Mouse (Mus musculus): ENCODE measurements around the gene Lrsam1. TPM values are rescaled to one million over a fixed set of nuclear protein-coding genes. Genes with fewer than 3 reads are reported as not detected.
A peak's percentile ranks its signal among the peaks of the same experiment; 100 is the strongest.

The Lrsam1 gene
- polyA plus RNA-seq, 1 experiment, result 32.8 TPM

DNA sequence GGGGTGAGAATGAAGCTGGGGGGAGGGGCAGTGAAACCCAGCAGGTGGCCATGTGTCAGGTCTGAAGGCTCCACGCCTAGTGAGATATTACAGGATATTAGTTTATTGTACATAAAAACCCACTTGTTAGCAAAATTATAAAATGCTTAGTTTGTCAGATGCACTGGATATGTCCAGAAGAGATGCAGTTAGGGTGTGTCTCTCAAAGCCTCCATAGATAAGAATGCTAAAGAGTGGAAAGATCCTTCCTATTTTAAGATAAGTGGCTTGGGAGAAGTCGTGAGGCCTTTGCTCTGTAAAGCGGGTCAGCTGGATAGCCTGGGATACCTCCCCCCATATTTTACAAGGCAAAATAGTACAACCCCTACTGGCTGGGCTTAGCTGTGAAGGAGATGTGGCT is 17.3 kb upstream of the Lrsam1 start:
- TF ChIP-seq POLR2A (IDR thresholded peaks at IDR 0.05; ENCODE audit: borderline replicate concordance, insufficient read depth, low read length), result no peak
- no peak for TF ChIP-seq CTCF (IDR thresholded peaks at IDR 0.05; ENCODE audit: borderline replicate concordance, insufficient read depth, low read depth, low read length)
- H3K27me3 ChIP-seq (ENCODE audit: control insufficient read depth, insufficient read depth, low read length), result no peaks in the 10 kb centered on the region
- H3K4me1 ChIP-seq (ENCODE audit: control insufficient read depth, insufficient read depth, low read length), result peaks cover 37% of the 10 kb centered on the region
- WGBS, result 75% methylated on average over 3 of the region's 3 CpGs
- no peak for DNase-seq
- H3K4me3 ChIP-seq (replicated peaks; ENCODE audit: insufficient read depth, low read depth, low read length), result no peak overlapping the region
- no peak overlapping the region for H3K27ac ChIP-seq (ENCODE audit: insufficient read depth, low read length)

GRCm38 (mm10) chr2:32977114-32977513 is 15.7 kb upstream of the Lrsam1 start:
- Histone ChIP-seq H3K4me1 (ENCODE audit: control insufficient read depth, insufficient read depth, low read length) (peaks cover 36% of the 10 kb centered on the region), H3K4me3 (replicated peaks; ENCODE audit: insufficient read depth, low read depth, low read length) (no peak overlapping the region), H3K27ac (ENCODE audit: insufficient read depth, low read length) (no peak overlapping the region), H3K27me3 (ENCODE audit: control insufficient read depth, insufficient read depth, low read length) (no peaks in the 10 kb centered on the region)
- WGBS, result 73% methylated on average over 5 of the region's 5 CpGs
- no peak for DNase-seq
- TF ChIP-seq POLR2A (IDR thresholded peaks at IDR 0.05; ENCODE audit: borderline replicate concordance, insufficient read depth, low read length) (no peak), CTCF (IDR thresholded peaks at IDR 0.05; ENCODE audit: borderline replicate concordance, insufficient read depth, low read depth, low read length) (no peak)

DNA sequence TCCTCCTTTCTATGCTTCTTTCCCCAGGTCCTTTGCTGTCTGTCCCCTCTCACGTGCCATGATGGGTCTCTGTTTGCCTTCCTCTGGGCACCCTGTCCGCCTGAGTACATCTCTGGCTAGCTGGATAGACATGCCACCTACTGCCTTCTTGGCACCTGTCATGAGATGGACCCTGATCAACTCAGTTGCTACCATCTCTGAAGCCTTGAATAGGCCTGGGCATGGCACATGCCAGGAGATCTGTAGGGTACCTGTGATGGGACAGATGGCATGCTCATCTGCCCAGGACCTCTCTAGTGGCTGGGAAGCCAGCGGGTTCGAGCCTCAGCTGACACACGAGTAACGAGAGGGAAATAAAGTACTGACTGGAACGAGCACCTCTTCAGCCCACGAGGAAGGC is 12.8 kb upstream of the Lrsam1 start:
- Histone ChIP-seq H3K27me3 (ENCODE audit: control insufficient read depth, insufficient read depth, low read length) (no peaks in the 10 kb centered on the region), H3K4me3 (replicated peaks; ENCODE audit: insufficient read depth, low read depth, low read length) (no peak overlapping the region), H3K4me1 (ENCODE audit: control insufficient read depth, insufficient read depth, low read length) (peaks cover 25% of the 10 kb centered on the region), H3K27ac (ENCODE audit: insufficient read depth, low read length) (no peak overlapping the region)
- TF ChIP-seq CTCF (IDR thresholded peaks at IDR 0.05; ENCODE audit: borderline replicate concordance, insufficient read depth, low read depth, low read length) (no peak), POLR2A (IDR thresholded peaks at IDR 0.05; ENCODE audit: borderline replicate concordance, insufficient read depth, low read length) (no peak)
- peak; percentile 34 to 45 for DNase-seq
- WGBS, result 23% methylated on average over 8 of the region's 8 CpGs

GRCm38 (mm10) chr2:32971235-32971634 is 9.8 kb upstream of the Lrsam1 start:
- 9% methylated on average over 9 of the region's 9 CpGs for WGBS
- Histone ChIP-seq H3K4me3 (replicated peaks; ENCODE audit: insufficient read depth, low read depth, low read length) (no peak overlapping the region), H3K27ac (ENCODE audit: insufficient read depth, low read length) (no peak overlapping the region), H3K4me1 (ENCODE audit: control insufficient read depth, insufficient read depth, low read length) (peaks cover 36% of the 10 kb centered on the region), H3K27me3 (ENCODE audit: control insufficient read depth, insufficient read depth, low read length) (no peaks in the 10 kb centered on the region)
- DNase-seq, result peak; percentile 68 to 75
- TF ChIP-seq CTCF (IDR thresholded peaks at IDR 0.05; ENCODE audit: borderline replicate concordance, insufficient read depth, low read depth, low read length) (no peak), POLR2A (IDR thresholded peaks at IDR 0.05; ENCODE audit: borderline replicate concordance, insufficient read depth, low read length) (no peak)

- Histone ChIP-seq H3K27me3 (ENCODE audit: control insufficient read depth, insufficient read depth, low read length) (no peaks in the 10 kb centered on the region), H3K27ac (ENCODE audit: insufficient read depth, low read length) (no peak overlapping the region), H3K4me3 (replicated peaks; ENCODE audit: insufficient read depth, low read depth, low read length) (no peak overlapping the region), H3K4me1 (ENCODE audit: control insufficient read depth, insufficient read depth, low read length) (peaks cover 19% of the 10 kb centered on the region)
- DNase-seq, result no peak
- no peak for TF ChIP-seq POLR2A (IDR thresholded peaks at IDR 0.05; ENCODE audit: borderline replicate concordance, insufficient read depth, low read length)
- TF ChIP-seq CTCF (IDR thresholded peaks at IDR 0.05; ENCODE audit: borderline replicate concordance, insufficient read depth, low read depth, low read length), result no peak
- WGBS, result 86% methylated on average over 8 of the region's 8 CpGs
Observed at GRCm38 (mm10) chr2:32969326-32969725, 7.9 kb upstream of the Lrsam1 start.

GRCm38 (mm10) chr2:32968024-32968614 is 6.7 kb upstream of the Lrsam1 start:
- Histone ChIP-seq H3K4me1 (ENCODE audit: control insufficient read depth, insufficient read depth, low read length) (peaks cover 11% of the 10 kb centered on the region), H3K27me3 (ENCODE audit: control insufficient read depth, insufficient read depth, low read length) (no peaks in the 10 kb centered on the region), H3K27ac (ENCODE audit: insufficient read depth, low read length) (peak overlapping the region; percentile 88), H3K4me3 (replicated peaks; ENCODE audit: insufficient read depth, low read depth, low read length) (no peak overlapping the region)
- WGBS, result 17% methylated on average over 9 of the region's 9 CpGs
- DNase-seq, result peak; percentile 29 to 33
- no peak for TF ChIP-seq POLR2A (IDR thresholded peaks at IDR 0.05; ENCODE audit: borderline replicate concordance, insufficient read depth, low read length)
- TF ChIP-seq CTCF (IDR thresholded peaks at IDR 0.05; ENCODE audit: borderline replicate concordance, insufficient read depth, low read depth, low read length), result no peak

DNA sequence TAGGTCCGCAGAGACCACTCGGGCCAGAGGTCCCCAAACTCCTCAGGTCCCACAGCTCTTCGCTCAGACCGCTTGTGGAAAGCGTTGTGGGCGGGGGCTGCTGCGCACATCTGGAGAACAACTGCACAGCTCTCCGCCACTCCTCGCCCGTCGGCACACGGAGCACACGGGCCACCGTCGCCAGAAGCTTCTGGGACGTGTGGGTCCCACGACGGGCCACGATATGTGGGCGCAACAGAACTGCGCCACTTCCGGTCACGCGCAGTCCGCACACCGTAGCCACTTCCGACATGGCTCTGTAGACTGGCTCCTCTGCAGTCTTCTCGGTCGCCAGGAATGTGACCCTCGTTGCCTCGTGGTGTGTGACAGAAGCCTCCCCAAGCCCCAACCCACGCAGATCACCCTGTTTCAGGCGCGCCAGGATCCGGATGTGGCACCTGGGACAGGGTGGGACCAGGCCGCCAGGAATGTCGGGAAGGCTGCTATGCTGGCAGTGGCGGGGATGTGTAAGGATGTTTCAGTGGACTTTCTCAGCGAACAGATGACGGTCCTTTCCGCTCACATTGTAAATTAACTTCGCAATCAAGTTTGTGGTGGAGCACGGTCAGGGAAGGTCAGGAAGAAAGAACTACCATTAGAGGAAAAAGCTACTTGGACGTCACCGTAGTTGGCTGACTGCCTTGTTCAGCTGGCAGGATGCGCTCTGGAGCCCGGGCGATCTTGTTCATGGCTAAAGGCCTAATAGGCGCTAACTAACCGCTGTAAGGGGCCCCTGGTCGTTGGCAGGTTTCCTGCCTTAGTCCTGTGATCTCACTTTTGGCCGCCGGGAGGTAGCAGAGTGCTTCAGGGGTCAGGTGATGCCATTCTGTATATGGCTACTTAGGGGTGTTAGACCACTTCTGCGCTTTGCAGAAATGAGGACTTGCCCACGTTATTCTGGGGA is 5.5 kb upstream of the Lrsam1 start:
- TF ChIP-seq CTCF (IDR thresholded peaks at IDR 0.05; ENCODE audit: borderline replicate concordance, insufficient read depth, low read depth, low read length), result peak; percentile 70
- peak; percentile 97 for TF ChIP-seq POLR2A (IDR thresholded peaks at IDR 0.05; ENCODE audit: borderline replicate concordance, insufficient read depth, low read length)
- under 1% methylated on average over 55 of the region's 55 CpGs for WGBS
- H3K4me3 ChIP-seq (replicated peaks; ENCODE audit: insufficient read depth, low read depth, low read length), result peak overlapping the region; percentile 78

More for the DNA sequence above, 5.5 kb upstream of the Lrsam1 start:
- peak; percentile 90 to 91 for DNase-seq
- no peaks in the 10 kb centered on the region for H3K27me3 ChIP-seq (ENCODE audit: control insufficient read depth, insufficient read depth, low read length)
- H3K4me1 ChIP-seq (ENCODE audit: control insufficient read depth, insufficient read depth, low read length), result peaks cover 11% of the 10 kb centered on the region
- H3K27ac ChIP-seq (ENCODE audit: insufficient read depth, low read length), result peak overlapping the region; percentile 88

Data from cerebellum, adult 2 months (tissue).